Mouse (Mus musculus): Measurements from ENCODE around the gene Vmn1r59.
"Not testable (repeated sequence)": the region's sequence is repeated elsewhere in the genome, so short reads cannot be mapped to it uniquely, and the experiment has no call there.

Gene Vmn1r59

GRCm38 (mm10) chr7:5456674-5457073 lies at the start of gene Vmn1r59:
Gene Vmn1r59, minus strand, starts transcription at chr7:5456774.
- no peak for DNase-seq (ENCODE audit: low spot score in 2 of 2)

GRCm38 (mm10) chr7:5493856-5494255 lies 37.3 kb upstream of the Vmn1r59 start, which contains the start of gene Vmn2r28:
Gene Vmn2r28, minus strand, starts transcription at chr7:5493956.
- DNase-seq (ENCODE audit: low spot score in 2 of 2), result not testable (repeated sequence)

GRCm38 (mm10) chr7:5454011-5454410 lies 2.6 kb downstream of the Vmn1r59 start:
- DNase-seq (ENCODE audit: low spot score in 2 of 2), result not testable (repeated sequence)

GRCm38 (mm10) chr7:5448627-5449026 lies 7.9 kb downstream of the Vmn1r59 start:
- DNase-seq (ENCODE audit: low spot score in 2 of 2), result no peak

GRCm38 (mm10) chr7:5413296-5413695 lies 43.3 kb downstream of the Vmn1r59 start, which contains the start of gene Vmn1r58:
Gene Vmn1r58, minus strand, starts transcription at chr7:5413396.
- not testable (repeated sequence) for DNase-seq (ENCODE audit: low spot score in 2 of 2)

- DNase-seq (ENCODE audit: low spot score in 2 of 2), result no peak
These were observed 50.4 kb downstream of the Vmn1r59 start for GRCm38 (mm10) chr7:5406201-5406600.
